In genomic region chr1:170481093-170481492, GRCm38 (mm10) we compare ENCODE assay signal across 11 mouse cellular contexts.
DNase-seq lines count a peak whose midpoint lies in the region; ATAC-seq lines count a peak whose summit lies in the region.
"Had no signal": no experiment of that assay in that cellular context is flagged by ENCODE, and none has a peak within 500 bp of the region (broad histone marks: within the 10 kb centered on the region; RNA-seq: fewer than 3 reads in every experiment).

No protein-coding gene starts in this region.

- 67% methylated on average over 3 of the region's 3 CpGs for WGBS in heart, embryonic 16.5 days
- 76% methylated on average over 3 of the region's 3 CpGs for WGBS in midbrain, embryonic 12.5 days
- 81% methylated on average over 3 of the region's 3 CpGs for WGBS in midbrain, embryonic 14.5 days

- H3K36me3 ChIP-seq in heart, embryonic 16.5 days (ENCODE audit: control insufficient read depth, insufficient read depth): no peaks in the 10 kb centered on the region
- no peaks in the 10 kb centered on the region for H3K36me3 ChIP-seq in midbrain, embryonic 12.5 days
- H3K36me3 ChIP-seq in midbrain, embryonic 14.5 days (ENCODE audit: control insufficient read depth, insufficient read depth, low read length): no peaks in the 10 kb centered on the region
- H3K36me3 ChIP-seq: G1E; liver, embryonic 15.5 days had no signal

- H3K4me1 ChIP-seq in heart, embryonic 16.5 days (ENCODE audit: control insufficient read depth, insufficient read depth, low read length): peaks cover 37% of the 10 kb centered on the region
- H3K4me1 ChIP-seq in midbrain, embryonic 12.5 days: peaks cover 52% of the 10 kb centered on the region
- H3K4me1 ChIP-seq in midbrain, embryonic 14.5 days (ENCODE audit: control insufficient read depth, insufficient read depth, low read length): peaks cover 20% of the 10 kb centered on the region

- no peaks in the 10 kb centered on the region for H3K27me3 ChIP-seq in heart, embryonic 16.5 days (ENCODE audit: control insufficient read depth, insufficient read depth, low read length)
- H3K27me3 ChIP-seq in midbrain, embryonic 12.5 days: peaks cover 11% of the 10 kb centered on the region; the same call in 1 of the 2 replicates
- H3K27me3 ChIP-seq in midbrain, embryonic 14.5 days (ENCODE audit: control insufficient read depth, insufficient read depth, low read length): no peaks in the 10 kb centered on the region
- H3K27me3 ChIP-seq: liver, embryonic 15.5 days had no signal

- no peak overlapping the region for H3K4me2 ChIP-seq in heart, embryonic 16.5 days (ENCODE audit: low read depth, low read length)
- H3K4me2 ChIP-seq in midbrain, embryonic 12.5 days (replicated peaks): no peak overlapping the region
- no peak overlapping the region for H3K4me2 ChIP-seq in midbrain, embryonic 14.5 days (ENCODE audit: low read length)
- H3K4me2 ChIP-seq: liver, embryonic 15.5 days had no signal

- intact Hi-C loops in heart, postnatal 25 days (cut with DNase I): no loop called here

- H3K4me3 ChIP-seq in heart, embryonic 16.5 days (ENCODE audit: low read length): no peak overlapping the region
- no peak overlapping the region for H3K4me3 ChIP-seq in midbrain, embryonic 12.5 days
- H3K4me3 ChIP-seq in midbrain, embryonic 14.5 days (replicated peaks; ENCODE audit: low read depth, low read length): no peak overlapping the region
- H3K4me3 ChIP-seq: liver, embryonic 15.5 days had no signal

- H3K9ac ChIP-seq in heart, embryonic 16.5 days (ENCODE audit: low read length): no peak overlapping the region
- H3K9ac ChIP-seq in midbrain, embryonic 12.5 days (replicated peaks): no peak overlapping the region
- no peak overlapping the region for H3K9ac ChIP-seq in midbrain, embryonic 14.5 days (replicated peaks; ENCODE audit: low read length)
- H3K9ac ChIP-seq: liver, embryonic 15.5 days had no signal

- H3K27ac ChIP-seq in heart, embryonic 16.5 days (ENCODE audit: low read length): 0 out of 2 replicates have a peak overlapping the region, but pooled peaks have one; percentile 5
- 0 out of 2 replicates have a peak overlapping the region, but pooled peaks have one; percentile 10 for H3K27ac ChIP-seq in midbrain, embryonic 12.5 days (replicated peaks)
- no peak overlapping the region for H3K27ac ChIP-seq in midbrain, embryonic 14.5 days (replicated peaks; ENCODE audit: low read depth, low read length)
- H3K27ac ChIP-seq: liver, embryonic 15.5 days had no signal

- DNase-seq in heart, postnatal 25 days (ENCODE audit: low spot score): no peak
- DNase-seq in midbrain, embryonic 14.5 days: no peak
- DNase-seq in thymus, postnatal 25 days: no peak
- no peak for DNase-seq in urinary bladder, postnatal 36 days (ENCODE audit: low spot score in 2 of 2)
- DNase-seq: gastrocnemius, postnatal 36 days had no signal

- no peak for ATAC-seq in heart, embryonic 16.5 days (replicated peaks; ENCODE audit: extremely low read depth, insufficient read depth, low FRiP score)
- no peak for ATAC-seq in midbrain, embryonic 12.5 days (ENCODE audit: low FRiP score, low read depth)
- no peak for ATAC-seq in midbrain, embryonic 14.5 days (ENCODE audit: low FRiP score, low TSS enrichment)
- ATAC-seq in common myeloid progenitor, adult 5-6 weeks (replicated peaks; ENCODE audit: low read depth, poor library complexity, severe bottlenecking): peak; percentile 39
- ATAC-seq in megakaryocyte progenitor cell, adult 5-6 weeks (replicated peaks; ENCODE audit: poor library complexity): peak; percentile 33; the same call in 1 of the 2 replicates

- no peaks in the 10 kb centered on the region for H3K9me3 ChIP-seq in heart, embryonic 16.5 days (replicated peaks; ENCODE audit: control insufficient read depth, low read length)
- no peaks in the 10 kb centered on the region for H3K9me3 ChIP-seq in midbrain, embryonic 12.5 days
- no peaks in the 10 kb centered on the region for H3K9me3 ChIP-seq in midbrain, embryonic 14.5 days (ENCODE audit: control insufficient read depth, low read length)
- H3K9me3 ChIP-seq: G1E; liver, embryonic 15.5 days had no signal

Comparison
In these comparisons a context has a peak if more than half of its experiments do, and no peak if none do; other contexts are left out.
1. ATAC-seq: peak in common myeloid progenitor, adult 5-6 weeks (single experiment) and megakaryocyte progenitor cell, adult 5-6 weeks (single experiment); none in heart, embryonic 16.5 days (single experiment), midbrain, embryonic 12.5 days (single experiment) and midbrain, embryonic 14.5 days (single experiment).